Mouse (Mus musculus) cerebellum, adult 18-20 months (tissue): ENCODE measurements around the gene Cd38.
"Not testable (repeated sequence)": the region's sequence is repeated elsewhere in the genome, so short reads cannot be mapped to it uniquely, and the experiment has no call there.

Experiments
- DNase-seq, 2 experiments: peaks; one replicate each; pipeline ENCODE4 v3.0.0; 2021

Cd38 gene

DNA sequence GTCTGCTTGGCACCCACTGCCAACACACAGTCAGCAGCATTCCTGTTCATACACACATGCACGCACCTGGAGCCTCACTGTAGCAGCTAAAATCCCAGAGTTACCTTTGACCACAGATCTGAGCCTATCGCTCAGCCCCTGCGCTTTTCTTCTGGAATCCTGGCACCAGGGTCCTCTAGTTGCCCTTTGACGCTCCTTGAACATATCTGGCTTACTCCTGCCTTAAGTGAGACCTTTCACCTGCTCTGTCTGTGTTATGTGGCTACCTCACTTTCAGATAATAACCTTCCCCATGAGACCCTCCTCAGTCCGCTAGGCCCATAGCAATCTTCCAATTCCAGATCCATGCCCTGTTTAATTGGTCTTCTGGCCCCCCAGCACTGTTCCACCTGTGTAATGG lies 8.3 kb upstream of the Cd38 start:
- no peak for DNase-seq

DNA sequence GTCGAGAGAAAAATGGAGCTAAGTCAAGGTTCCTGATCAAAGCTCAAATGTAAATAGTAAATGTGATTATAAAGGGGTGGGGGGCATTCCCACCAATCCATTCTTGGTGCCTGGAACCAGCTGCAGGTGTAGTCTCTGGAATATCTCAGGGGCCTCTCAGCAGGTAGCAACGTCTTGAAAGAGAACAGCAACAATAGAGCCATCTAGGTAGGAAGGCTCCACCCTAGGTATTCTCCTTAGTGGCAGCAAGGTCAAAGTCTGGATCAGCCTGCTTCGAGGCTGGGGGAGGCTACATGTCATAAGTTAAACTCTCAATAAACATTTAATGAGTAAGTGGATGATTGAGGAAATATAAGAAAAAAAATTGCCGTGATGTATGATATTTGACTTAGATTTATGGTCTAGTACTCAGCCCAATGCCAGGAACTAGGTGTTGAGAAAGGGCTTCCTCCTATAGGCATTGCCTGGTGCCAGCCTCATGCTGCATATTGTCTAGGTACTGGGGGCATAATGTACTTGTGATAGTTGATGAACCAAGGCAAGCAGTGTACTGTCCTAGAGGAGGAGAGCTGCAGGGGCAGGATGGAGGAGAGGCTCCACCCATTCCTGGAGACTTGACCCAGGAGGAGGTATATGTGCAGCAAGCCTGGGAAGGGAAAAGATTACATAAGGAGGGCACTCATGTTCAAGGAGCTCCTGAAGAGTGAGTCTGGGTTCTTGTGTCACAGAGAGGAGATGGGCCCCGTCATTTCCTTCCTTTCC lies 7.5 kb upstream of the Cd38 start:
- DNase-seq = no peak

DNA sequence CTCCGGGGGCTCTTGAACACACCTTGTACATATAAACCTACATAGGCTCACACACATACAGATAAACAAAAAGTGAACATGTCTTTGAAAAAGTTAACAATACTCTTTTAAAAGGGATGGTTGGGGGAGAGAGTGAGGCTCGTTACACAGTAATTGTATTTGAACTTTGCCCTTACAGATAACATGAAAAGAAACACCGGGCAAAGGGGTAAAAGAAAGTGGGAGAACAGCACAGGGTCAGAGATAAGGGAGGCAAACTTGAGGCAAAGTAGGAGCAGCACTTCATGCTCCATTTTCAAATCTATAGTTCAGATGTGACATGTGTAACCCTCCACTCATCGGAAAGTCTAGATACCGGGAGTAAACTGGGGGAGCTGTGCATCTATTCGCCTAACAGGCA lies 4.7 kb upstream of the Cd38 start:
- no peak for DNase-seq

DNA sequence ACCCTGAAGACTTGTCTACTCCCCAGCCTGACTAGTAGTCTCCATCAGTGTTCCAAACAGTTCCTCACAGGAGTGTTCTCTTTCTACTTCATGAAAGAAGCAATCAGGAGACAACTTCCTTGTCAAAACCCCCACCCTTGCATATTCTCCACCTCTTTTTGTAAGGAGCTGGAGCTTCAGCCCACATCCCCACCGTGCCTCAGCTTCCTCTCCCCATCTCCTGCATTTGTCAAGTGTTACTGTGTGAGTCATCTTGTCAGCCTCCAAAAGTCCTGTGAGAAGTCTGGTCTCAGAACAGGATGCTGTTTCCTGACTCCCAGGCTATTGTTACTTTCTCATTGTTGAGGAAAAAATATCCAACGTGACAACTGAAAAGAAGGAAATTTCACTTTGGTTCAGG lies 3.0 kb upstream of the Cd38 start:
- DNase-seq = no peak

DNA sequence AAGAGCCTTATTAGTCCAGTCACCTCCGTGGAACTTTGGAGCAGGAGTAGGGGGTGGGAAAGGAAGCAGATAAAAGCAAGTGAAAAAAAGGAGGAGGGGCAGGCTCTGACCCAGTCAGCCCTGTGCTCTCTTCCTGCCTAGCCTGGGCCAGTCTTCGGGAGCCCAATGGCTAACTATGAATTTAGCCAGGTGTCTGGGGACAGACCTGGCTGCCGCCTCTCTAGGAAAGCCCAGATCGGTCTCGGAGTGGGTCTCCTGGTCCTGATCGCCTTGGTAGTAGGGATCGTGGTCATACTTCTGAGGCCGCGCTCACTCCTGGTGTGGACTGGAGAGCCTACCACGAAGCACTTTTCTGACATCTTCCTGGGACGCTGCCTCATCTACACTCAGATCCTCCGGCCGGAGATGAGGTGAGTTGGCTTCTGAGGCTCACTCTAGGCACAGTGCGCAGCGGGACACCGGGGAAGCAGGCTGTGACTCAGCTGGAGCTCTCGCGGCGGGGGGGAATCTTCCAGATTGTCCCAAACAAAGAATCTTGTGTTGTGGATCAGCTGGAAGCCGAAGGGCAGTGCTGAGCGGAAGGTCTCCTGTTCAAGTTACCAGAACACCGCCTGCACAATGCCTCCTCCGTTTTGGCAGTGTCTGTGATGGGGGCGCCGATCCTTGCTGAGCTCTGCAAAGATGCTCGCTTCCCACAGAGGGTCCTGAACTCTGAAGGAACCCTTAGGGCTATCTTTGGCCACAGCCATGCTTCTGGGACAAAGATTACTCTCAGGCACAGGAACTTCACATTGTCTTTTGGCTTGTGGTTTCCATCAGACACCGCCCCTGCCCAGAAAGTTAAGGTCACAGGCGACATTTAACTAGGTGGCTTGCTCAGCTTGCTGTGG lies 603 bp downstream of the Cd38 start:
- peak; percentile 26 to 39 for DNase-seq

DNA sequence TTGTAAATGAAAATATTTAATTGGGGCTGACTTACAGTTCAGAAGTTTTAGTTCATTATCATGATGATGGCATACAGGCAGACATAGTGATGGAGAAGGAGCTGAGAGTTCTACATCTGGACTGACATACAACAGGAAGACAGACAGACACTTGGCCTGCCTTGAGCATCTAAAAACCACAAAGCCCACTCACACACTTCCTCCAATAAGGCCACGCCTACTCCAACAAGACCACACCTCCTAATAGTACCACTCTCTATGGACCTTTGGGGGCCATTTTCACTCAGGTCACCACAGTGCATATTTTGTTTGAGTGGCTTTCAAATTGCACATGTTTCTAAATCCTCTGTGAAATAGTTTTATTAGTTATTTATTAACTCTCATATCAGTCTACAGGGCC lies 3.5 kb downstream of the Cd38 start:
- no peak for DNase-seq

DNA sequence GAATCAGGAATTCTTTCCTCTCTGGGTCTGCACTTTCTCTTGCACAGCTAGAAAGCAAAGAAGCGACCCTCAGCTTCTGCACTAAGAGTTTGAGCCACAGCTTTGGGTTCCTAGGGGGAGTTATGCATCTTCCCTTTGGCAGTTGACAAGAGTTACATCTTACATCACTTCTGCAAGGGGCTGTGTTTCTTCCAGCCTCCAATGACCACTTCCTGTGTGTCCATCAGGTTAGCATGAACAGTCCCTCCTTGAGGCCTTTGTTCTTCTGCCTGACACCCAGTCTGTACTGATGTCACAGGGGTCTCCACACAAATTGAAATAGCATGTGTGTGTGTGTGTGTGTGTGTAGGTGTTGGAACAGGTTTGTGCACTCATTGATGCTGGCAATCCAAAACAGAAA lies 4.3 kb downstream of the Cd38 start:
- DNase-seq = no peak

DNA sequence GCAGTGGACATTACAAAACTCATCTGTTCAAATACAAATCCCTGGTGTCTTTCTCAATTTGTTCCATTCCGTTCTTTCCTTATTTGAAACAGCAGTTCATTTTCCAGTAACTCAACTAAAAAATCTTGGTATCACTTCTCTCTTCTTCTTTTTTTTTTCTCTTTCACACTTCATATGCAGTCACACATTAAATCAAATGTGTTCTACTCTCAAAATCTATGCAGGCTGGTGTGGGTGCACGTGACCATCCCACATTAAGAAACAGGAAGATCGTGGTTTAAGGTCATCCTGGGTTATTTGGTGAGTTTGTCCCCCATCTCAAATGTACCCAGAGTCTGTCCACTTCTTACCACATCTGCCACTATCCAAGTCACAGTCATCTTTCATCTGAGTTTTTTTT lies 13.7 kb downstream of the Cd38 start:
- no peak for DNase-seq

DNA sequence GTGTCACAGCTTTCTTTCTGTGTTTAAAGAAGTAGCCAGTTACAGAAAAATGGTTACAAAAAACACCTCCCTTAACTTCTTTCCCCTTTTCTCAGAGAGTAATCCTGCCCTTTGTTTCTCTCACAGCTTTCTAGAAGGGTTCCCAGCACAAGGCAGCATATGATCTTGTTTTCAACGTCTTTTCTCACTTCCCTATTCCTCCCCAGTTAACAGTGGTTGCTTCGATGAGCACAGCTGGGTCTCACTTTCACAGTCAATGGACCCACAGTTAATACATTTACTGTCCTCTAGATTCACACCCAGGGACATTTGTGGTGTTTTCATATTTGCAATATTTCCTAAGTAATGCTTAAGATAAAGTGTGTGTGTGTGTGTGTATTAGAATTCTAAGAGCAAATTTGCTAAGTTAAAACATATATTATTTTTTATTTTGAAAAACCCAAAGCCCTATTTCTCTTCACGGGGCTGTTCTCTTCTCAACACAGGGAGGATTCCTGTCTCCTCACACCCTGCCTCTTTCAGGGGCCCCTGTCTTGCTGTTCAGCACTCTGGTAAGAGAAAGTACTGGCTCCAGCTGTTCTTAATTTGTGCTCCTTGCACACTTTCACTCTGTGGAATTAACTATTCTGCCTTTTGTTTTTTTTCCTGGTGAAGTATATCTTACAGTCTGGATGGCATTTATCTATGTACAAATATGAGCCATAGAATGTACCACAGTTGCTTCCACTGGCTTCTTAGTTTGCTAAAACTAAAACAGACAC lies 16.9 kb downstream of the Cd38 start:
- DNase-seq = no peak

DNA sequence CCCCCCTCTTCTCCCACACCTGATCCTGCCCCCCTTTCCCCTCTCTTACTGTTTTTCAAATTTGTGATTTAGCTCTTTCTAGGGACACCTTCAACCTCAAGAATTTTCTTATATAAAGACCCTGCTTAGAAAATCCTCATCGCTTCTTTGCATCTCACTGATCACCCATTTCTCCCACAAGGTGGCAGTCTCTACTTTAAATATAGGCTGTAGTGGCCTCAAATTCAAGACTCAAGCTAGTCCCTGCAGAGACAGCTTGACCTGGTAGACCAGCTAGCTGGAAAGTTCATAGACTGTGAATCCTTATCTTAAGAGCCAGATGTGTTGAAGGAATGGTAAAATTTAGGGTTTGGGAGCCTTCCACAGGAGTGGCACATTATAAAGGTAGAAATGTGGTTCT lies 24.0 kb downstream of the Cd38 start:
- peak; percentile 10 to 21 for DNase-seq

DNA sequence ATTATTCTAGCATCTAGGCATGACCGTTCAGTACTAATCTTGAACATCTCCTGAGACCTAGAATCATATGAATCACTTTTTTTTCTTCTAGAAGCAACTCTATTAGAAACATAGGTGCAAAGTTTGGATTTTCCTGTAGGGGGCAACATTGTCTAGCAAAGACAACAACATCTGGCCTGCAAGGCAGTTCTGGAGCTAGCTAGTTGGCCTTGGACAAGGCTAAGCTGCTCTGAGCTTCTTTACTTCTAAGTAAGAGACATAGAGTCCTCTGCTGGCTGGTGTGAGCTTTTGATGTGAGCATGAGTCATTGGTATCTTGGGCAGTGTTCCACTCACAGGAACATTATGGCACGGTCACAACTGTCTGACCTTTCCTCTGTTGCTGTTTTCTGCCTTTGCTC lies 25.8 kb downstream of the Cd38 start:
- no peak for DNase-seq

DNA sequence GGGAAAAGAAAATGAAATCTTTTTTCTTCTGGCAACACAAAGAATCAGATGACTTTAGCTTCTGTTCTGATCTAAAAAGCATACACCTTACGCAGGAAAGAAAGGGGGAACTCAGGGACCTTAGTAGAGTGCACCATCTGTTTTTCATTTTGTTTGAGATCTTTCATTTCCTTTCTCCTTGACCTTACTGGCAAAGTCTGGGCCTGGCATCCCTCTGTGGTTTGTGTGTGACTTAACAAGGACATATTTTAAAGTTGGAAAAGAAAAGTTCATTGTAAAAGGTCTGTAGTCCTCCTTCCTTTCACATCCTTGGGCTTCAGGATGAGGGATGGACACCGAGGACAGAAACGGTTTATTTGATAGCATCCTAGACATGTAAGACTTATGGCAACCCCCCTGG lies 27.6 kb downstream of the Cd38 start:
- DNase-seq = no peak

DNA sequence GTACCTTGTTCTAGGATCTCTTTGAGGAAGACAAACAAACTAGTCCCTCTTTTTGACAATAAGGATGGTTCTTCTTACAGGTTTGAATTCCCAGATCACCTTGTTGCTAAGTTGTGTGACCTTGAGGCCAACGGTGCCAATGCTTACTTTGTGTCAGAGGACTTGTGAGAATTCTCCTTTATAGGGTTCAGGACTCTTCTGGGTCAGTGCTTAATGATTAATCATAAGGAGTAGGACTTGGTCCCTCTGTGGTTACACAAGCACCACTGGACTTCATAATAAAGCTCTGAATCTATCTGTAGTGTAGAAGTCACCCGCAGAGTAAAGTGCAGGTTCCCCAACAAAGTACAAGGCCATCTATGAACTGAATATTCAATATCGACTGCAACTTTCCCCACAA lies 36.3 kb downstream of the Cd38 start:
- DNase-seq = no peak

DNA sequence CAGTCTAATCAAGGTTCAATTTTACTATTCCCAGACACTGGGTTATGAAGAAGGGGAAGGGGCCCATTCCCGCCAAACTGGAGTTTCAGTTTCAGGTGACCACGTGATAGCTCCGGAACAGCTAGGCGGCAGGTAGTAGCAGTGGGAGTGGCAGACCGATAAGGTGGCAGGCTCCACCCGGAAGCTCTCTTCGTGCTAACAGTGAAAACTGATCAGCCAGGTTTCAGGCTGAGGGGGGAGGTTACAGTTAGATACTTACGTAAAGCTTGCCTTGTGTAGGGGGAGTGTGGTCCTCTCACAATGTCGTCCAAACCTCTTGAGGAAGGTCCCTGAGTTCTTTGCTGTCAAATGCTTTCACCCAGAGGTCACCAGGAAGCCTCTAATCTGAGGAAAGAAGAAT lies 40.9 kb downstream of the Cd38 start:
- no peak for DNase-seq

DNA sequence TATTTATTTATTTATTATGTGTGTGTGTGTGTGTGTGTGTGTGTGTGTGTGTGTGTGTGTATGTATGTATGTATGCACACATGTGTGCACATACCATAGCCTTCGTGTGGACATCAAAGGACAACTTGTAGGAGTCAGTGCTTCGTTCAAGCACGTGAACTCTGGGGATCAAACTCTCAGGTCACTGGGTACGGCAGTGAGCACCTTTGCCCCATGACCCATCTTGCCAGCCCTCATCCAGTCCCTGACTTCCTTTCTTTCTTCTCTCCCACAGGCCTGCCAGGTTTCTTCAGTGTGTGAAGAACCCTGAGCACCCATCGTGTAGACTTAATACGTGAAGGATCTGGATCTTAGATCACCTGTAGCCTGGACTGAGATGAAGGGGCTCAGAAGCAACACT lies 41.7 kb downstream of the Cd38 start:
- DNase-seq = no peak

DNA sequence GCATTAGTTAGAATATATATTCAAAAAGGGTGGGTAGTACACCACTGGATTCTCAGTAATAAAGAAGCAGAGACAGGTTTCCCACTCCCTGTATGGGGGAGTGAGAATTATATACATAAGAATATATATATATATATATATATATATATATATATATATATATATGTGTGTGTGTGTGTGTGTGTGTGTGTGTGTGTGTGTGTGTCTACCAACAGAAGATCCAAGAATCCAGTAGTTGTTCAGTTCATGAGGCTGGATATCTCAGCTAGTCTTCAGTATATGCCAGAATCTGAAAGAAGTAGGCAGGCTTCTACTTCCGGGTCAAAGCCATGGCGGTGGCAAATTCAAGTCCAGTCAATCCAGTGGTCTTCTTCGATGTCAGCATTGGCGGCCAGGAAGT lies 44.5 kb downstream of the Cd38 start, which contains the start of gene Gm7879:
TSS of gene Gm7879 (plus strand) at position 301 of the 400 bp plus-strand sequence.
- not testable (repeated sequence) for DNase-seq

DNA sequence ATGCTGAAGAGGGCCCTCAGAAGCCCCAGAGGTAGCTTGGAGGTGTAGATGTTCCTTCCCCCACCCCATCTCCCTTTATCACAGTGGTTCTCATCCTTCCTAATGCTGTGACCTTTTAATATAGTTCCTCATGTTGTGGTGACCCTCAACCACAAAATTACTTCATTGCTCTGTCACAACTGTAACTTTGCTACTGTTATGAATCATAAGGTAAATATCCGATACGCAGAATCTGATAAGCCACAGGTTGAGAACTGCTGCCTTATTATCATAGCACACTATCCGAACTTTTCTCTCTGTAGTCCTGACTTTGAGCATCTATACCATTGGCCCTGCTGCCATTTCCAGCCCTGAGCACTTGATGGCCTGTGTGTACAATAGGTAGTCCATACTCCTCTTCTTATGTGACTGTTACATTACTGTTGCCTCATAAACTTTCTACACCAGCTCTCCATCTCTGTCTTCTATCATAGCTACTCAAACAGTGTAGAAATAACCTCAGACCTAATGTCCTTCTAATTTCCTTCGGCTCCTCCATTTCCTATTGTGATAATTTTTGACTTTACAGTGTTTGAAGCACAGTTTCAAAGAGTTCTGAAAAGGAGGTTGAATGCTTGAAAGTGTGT lies 47.0 kb downstream of the Cd38 start:
- no peak for DNase-seq

DNA sequence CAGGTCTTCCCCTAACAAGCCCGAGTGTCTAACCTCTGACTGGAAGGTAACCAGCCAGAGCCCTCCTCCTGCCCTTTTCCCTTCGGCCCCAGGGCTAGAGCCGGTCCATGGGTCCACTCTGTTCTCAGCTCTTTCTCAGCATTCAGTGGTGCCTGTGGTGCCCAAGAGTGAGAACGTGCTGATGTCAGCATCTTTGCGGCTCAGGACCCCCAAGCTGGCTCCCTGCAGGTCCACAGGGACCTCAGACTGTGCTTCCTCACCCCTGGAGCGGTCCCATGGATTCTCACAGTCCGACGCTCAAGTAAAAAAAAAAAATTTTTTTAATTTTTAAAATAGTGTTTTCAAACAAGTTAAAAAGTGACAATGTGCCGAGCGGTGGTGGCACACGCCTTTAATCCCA lies 53.5 kb downstream of the Cd38 start:
- no peak for DNase-seq

DNA sequence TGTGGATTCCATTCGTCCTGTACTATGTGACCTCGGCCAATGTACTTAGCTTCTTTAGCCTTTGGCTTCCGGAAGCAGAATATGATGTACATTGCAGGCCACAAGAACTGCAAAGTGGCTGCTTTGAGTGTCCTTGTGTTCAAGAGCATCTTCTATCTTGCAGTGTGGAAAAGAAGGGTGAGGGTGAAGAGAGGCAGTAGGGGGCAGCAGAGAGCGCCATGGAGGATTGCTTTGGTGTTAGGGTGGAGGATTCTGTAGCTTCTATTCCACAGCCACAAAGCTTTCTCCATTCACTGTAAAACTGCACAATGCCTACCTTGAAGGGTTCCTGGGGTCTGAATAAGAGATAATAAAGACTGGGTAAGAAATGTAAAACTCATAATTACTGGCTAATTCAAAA lies 55.6 kb downstream of the Cd38 start:
- DNase-seq = peak; percentile 37 to 43

DNA sequence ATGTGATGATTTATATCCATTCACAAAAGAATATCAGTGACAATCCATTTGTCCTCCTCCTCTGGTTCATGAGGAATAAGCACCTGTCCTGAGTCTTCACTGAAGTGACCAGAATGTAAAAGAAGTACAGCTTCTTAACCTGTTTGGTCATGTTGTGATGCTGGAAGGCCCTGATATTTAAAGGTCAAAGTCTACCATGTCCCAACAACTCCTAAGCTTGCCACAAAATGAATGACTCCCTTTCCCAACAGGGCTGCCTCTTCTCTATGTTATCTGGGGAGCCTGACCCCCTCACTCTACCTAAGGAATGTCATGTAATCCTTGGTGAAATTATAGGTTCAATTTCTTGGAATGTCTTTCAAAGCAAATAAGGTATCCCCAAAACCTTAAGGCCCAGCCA lies 59.4 kb downstream of the Cd38 start:
- DNase-seq = no peak

DNA sequence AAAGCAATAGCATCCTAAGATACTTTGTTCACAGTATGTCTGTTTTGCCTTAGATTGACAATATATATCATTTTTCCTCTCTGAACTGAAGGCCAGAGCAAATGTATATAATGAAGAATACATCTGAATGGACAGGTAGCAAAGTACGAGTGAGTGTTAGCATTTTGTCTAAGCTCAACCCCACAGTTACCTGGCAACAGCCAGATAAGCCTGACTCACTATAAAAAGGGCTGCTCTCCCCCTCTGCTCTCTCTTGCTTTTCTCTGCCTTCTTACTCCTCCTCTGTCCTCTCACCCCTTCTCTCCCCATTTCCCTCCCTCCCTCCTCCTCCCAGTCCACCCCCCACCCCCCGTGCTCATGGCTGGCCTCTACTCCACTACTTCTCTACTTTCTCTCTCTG lies 64.9 kb downstream of the Cd38 start:
- DNase-seq = no peak

DNA sequence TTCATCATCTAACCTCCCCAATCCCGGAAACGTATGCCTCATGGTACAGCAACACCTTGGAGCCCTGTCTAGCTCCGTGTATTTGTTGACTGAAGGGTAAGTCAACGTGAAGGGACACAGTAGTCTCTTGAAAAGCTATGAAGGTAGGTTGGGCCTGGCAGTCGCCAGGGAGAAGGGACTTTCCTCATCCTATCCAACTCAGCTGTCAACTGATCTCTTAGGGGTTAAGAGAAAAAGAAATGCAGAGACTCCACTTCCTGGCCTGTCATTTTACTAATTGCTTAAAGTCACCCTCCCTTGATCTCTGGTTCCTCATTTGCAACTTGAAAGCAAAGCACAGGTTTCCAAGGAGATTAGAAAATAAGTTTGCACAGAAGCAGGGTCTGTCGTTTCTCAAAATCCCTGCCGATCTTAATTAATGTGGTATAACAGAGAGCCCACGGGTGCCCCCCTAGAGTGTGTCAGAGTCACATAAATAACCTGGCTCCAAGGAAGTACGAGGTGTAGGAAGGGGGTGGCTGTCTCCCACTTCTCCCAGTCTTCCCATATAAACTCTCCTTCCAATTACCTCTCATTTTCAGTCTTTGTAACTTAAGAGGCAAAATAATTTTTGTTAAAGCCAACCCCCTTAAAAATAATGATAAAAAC lies 79.1 kb downstream of the Cd38 start:
- DNase-seq = no peak
